Mouse (Mus musculus): ENCODE data around the gene Metrn.

The Metrn gene

DNA sequence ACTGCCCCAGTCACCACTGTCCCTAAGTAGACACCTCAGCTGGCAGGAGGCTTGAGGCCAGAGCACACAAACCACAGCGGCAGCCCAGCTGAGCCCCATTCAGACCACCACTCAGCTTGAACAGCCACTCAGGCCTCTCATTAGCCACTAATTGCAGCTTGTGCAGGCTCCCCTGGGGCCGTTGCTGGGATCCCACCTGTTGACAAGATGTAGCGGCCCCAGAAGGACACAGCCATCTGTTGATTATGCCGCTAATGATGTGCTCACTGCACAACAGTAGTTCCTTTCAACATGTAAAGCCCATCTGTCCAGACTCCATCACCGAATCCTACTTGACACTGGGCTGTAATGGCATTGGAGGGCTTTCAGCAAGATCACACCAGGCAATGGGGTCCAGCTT lies 31.1 kb downstream of the Metrn start:
- DNase-seq: no peak

DNA sequence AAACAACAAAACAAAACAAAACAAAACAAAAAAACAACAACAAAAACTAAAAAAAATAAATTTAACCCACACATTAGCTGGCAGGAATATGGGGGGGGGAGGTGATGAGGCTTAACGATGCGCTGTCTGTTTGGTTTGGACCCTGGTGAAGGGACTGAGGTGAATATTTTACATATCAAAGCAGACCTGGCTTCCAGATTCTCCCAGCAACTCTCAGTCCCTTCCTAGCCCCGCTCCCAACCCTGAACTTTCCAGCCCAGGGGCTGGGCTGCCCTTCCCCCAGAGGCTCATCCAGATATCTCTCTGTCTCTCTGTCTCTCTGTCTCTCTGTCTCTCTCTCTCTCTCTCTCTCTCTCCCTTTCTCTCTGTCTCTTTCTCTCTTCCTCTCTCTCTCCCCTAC lies 34.3 kb downstream of the Metrn start:
- DNase-seq: no peak

DNA sequence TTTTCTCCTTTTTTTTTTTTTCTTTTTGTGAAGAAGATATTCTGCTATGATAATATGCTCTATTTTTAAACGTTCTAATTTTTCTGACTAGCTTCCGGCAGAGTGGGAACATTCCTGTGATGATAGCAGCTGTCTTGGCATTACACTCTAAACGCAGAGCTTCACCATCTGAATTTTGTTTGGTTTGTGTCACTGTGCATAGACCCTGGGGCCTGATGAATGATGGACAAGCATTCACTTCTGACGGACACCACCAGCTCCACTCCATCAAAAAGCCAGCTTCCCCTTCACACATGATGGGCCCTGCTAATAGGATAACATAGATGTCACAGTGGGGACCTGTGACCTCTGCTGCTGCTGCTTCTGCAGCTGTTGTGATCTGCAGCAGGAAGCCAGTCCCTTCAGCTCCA lies 35.4 kb downstream of the Metrn start:
- no peak for DNase-seq

DNA sequence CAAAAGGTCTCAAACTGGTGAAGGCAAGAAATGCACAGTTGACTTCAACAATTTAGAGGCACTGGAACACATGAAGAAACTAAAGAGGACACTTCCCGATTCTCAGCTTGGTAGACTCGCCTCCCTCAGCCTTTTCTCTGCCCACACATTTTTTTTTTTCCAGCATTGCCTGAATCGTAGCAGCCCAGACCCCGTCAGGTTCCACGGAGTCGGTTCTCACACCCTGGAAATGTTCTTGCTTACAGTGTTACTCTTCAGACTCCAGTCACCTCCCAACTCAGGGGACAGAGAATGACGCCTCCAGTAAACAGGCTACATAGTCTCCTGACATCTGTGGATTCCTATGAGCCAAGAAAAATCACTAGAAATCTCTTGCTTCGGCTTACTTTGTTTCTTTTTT lies 36.8 kb downstream of the Metrn start:
- no peak for DNase-seq

DNA sequence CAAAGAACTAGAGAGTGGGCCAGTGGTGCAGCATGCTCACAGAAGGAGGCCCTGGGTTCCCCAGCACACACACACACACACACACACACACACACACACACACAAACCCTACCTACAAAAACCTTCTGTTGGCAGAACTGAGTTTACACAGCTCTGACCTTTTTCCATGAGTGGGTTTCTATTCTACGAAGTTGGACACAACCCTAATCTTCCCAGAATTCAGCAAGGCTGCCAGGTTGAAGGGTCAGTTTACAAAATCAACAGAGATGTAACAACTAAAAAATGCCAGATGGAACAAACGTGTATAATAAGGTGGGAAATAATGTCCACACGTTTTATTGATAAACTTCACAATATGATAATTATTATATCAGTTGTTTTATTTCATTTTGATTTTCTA lies 39.2 kb downstream of the Metrn start:
- no peak for DNase-seq

DNA sequence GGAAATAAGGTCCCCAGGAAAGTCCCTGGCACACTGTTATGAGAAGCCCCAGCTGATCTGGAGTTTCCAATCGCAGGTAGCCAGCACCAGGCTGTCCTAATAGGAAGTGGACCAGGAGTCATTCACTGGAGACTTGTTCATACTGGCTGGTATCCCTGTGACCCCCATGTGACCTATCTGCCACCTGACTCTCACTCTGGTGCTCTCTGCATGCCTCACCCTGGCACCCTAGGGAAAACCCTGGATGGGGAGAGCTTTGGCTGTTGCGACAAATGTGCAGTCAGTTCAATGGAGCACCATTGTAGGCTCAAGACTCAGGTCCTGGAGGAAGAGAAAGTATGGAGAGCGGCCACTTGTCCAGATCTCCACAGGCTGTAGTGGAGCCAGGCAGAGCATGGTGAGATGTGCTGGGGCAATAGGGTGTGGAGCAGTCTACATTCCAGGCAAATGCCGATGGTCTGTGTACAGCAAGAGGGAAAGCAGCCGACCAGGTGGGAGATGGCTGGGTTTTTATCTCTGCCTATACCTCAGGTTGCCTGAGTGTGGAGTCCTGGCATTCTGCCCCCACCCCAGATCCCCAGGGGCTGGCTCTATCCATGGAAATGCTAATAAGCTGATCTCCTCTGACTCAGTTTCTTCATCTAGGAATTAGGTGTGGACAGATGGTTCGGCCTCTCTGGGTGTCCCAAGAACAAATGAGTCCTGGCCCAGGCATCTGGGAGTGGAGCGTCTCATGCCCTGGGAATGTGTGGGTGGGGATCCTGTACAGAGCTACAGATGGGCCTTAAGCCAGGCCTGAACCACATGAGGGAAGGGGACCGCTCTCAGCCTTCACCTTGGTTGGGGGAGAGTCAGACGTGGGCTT lies 40.3 kb downstream of the Metrn start:
- DNase-seq: no peak

DNA sequence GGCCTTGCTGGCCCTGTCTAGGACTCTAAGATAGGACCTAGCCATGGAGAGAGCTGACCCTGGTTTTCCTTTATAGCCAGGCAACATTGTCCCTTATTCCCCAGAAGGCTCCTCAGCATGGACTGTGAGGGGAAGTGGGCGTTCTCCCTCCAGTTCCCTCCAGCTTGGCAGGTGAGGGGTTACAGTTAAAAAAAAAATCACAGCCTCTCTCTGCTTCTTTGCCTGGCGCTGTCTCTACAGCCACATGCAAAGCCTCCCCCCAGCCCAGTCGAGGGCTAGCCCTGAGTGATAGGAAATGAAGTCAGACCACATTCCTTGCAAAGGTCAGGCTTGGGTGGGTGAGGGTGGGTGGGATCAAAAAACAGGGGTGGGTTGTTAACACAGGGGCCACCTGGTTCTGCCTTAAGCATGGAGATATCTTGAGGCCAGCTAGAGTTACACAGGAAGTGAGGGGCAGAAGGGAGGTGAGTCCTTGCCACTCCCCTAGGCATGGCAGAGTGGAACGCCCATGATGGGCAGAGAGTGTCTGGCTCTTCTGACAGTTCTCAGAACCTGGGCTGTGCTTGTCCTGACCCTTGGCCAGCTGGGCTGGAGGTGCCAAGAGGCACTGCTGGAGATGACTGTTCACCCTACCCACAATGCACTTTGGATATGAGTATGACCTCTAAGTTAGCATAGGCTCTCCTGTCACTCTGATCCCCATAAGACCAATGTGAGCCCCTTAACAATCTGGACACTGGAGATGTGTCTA lies 41.1 kb downstream of the Metrn start:
- DNase-seq: no peak

DNA sequence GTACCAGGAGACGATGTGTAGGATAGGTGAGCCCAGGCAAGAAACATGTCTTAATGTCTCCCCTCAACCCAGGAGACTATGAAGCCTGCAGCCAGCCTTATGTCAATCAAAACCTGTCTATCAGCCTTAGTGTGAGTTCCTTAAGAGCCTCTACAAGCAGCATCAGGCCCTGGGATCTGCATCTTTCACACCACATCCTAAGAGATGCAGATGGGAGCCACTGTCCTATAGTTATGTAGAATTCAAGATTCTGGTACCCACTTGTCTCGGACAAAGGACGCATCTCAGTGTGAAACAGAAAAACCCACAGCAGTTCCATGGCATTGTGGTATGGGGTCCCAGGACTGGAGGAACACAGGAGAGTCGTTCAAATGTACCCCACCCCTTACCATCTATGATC lies 41.9 kb downstream of the Metrn start:
- no peak for DNase-seq

DNA sequence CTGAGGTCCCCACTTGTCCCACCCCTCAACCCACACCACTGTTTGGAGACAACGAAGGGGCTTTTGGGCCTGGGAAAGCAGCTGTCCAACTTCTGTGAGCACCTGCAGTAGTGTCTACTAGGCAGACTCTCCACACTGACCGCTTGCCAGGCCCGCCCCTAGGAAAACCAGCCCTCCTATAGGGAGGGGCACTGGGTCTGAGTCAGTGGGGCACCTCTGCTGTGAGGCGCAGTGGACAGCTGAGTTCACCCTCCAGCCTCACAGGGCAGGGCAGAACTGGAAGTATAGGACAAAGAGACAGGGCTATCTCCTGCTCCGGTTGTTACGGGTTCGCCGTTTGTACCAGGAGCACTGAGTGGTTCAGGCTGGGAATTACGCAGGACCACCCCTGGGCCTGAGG lies 42.7 kb downstream of the Metrn start, which contains the start of gene Msln:
Gene Msln, minus strand, starts transcription at position 138 of the 400 bp plus-strand sequence.
- DNase-seq: no peak

DNA sequence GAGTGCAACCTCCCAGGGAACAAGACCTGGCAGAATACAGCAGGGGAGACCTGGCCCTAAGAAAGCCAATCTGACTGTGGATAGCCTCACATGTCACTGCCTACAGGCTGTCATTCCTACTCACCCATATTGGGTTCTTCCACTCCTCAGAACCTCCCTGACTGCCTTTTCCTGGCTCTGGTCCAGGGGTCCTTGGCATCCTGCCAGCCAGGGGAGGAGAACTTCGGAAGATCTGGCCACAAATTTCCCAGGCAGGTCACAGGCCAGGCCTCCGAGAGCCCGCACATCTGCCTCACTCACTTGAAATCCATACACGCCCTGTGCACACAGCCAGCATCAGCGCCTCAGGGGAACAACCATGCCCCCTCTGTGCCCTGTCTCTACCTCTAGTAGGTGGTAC lies 45.5 kb downstream of the Metrn start:
- DNase-seq: peak; percentile 81 to 82

DNA sequence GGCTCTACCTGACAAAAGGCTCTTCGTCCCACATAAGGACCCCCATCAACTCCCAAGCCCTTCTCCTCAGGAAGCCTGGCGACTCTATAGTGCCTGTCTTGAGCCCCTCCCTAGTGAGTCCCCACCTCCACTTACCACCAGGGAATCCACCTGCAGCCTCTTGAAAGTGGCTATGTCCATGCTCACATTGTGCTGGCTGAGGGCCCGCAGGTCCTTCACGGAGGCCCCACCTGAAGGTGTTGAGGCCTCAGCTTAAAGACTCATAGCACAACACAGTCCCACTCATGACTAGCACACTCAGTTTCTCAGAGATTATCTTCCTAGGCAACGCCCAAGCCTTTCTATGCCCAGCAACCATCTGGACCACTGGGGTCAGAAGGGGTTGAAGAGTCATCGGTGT lies 47.6 kb downstream of the Metrn start:
- DNase-seq: no peak

DNA sequence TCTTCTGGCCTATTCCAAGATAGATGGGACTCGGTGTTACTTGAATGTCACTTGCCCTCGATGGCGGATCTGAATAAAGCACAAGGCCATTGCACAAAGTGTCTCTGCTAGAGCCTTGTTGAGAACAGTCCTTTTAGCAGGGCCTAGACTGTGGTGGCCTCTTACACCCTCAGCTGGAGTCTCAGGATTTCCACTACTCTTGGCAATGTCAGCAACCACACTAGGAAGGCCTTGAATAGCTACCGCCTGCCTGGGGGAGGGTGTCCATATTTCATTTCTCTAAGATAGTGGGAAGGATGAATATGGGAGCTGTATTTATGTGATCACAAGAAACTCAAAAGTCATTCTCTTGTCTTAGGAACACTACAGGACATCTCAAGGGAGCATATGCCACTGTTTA lies 48.7 kb downstream of the Metrn start:
- no peak for DNase-seq

DNA sequence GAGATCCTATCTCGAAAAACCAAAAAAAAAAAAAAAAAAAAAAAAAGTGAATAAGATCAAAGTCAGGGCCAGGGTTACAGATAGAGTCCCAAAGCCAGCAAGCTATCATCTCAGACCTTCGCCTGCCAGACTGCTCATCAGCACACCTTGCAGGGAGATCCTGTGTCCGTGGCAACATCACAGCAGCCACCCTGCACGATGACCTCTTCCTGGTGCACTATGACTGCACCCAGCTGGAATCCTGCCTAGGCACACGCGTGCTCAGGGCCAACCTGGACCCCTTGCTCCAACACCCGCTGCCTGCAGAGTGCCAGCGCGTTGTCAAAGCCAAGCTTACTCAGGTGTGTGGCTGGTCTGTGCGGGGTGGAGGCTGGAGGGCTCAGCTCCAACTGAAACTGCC lies 52.6 kb downstream of the Metrn start:
- DNase-seq: no peak

DNA sequence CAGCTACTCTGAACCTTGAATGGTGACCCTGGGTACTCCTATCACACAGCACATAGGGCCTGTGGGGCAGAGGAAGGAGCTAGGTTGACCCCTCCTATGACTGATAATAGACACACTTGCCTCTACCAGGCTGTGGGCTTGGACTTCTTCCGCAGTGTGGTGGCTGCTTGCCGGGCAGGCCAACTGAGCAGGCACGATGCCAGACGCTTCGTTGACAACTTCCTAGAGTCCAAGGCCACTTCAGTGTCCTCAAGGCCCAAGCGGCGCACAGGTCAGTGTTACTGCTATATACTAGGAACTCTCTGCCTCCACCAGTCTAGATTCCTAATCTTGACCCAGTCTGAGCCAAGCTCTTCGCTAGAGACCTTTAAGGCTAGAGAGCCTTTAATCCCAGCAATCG lies 53.1 kb downstream of the Metrn start:
- peak in 1 of 2 experiments; percentile 32 for DNase-seq

Measured in cerebellum, postnatal 10 days (tissue).